Mouse (Mus musculus) embryo, embryonic 9.5 days (tissue): ENCODE measurements at regions not wholly inside any gene's neighbourhood (a gene's known extent, or its start where the extent isn't known, plus 50 kb on each side); places are given as distances from the start of the nearest gene placed in this dataset.
A peak's percentile ranks its signal among the peaks of the same experiment; 100 is the strongest.
"Not testable (repeated sequence)": the region's sequence is repeated elsewhere in the genome, so short reads cannot be mapped to it uniquely, and the experiment has no call there.

Source experiments
- DNase-seq: peaks from one replicate; pipeline ENCODE4 v3.0.0-alpha.2; 2017; ENCODE audit errors: extremely low spot score

GRCm38 (mm10) chr10:96253671-96254070, 117.3 kb downstream of the Gm5426 start:
- DNase-seq: no peak

- DNase-seq: no peak
These were observed 118.0 kb downstream of the Gm5426 start for GRCm38 (mm10) chr10:96254250-96254862.

GRCm38 (mm10) chr10:96257935-96258334, 121.5 kb downstream of the Gm5426 start:
- DNase-seq: no peak

- DNase-seq: no peak
These were observed 122.8 kb downstream of the Gm5426 start for GRCm38 (mm10) chr10:96259242-96259641.

GRCm38 (mm10) chr10:96259648-96260047, 123.2 kb downstream of the Gm5426 start:
- DNase-seq: no peak

- peak; percentile 61 for DNase-seq
These were observed 127.1 kb downstream of the Gm5426 start for GRCm38 (mm10) chr10:96263544-96263943.

- peak; percentile 6 for DNase-seq
These were observed 128.0 kb downstream of the Gm5426 start for GRCm38 (mm10) chr10:96264433-96264832.

- DNase-seq: no peak
These were observed 128.5 kb downstream of the Gm5426 start for GRCm38 (mm10) chr10:96264866-96265265.

- DNase-seq: no peak
These were observed 129.8 kb downstream of the Gm5426 start for GRCm38 (mm10) chr10:96266100-96266735.

GRCm38 (mm10) chr10:96267603-96268002, 131.2 kb downstream of the Gm5426 start:
- no peak for DNase-seq

- DNase-seq: no peak
These were observed 137.4 kb downstream of the Gm5426 start for GRCm38 (mm10) chr10:96273607-96274365.

- no peak for DNase-seq
These were observed 143.7 kb downstream of the Gm5426 start for GRCm38 (mm10) chr10:96280149-96280548.

GRCm38 (mm10) chr10:96285407-96286093, 149.1 kb downstream of the Gm5426 start:
- no peak for DNase-seq

GRCm38 (mm10) chr10:96286094-96286485, 149.7 kb downstream of the Gm5426 start:
- no peak for DNase-seq

- DNase-seq: not testable (repeated sequence)
These were observed 152.6 kb downstream of the Gm5426 start for GRCm38 (mm10) chr10:96289005-96289404.

GRCm38 (mm10) chr10:96293622-96294021, 157.2 kb downstream of the Gm5426 start:
- DNase-seq: no peak

- no peak for DNase-seq
These were observed 158.3 kb downstream of the Gm5426 start for GRCm38 (mm10) chr10:96294666-96295065.

GRCm38 (mm10) chr10:96297658-96298057, 161.3 kb downstream of the Gm5426 start:
- DNase-seq: no peak

- no peak for DNase-seq
These were observed 162.2 kb downstream of the Gm5426 start for GRCm38 (mm10) chr10:96298566-96298965.

- DNase-seq: no peak
These were observed 169.3 kb downstream of the Gm5426 start for GRCm38 (mm10) chr10:96305701-96306100.

- DNase-seq: peak; percentile 65
These were observed 172.5 kb downstream of the Gm5426 start for GRCm38 (mm10) chr10:96308713-96309445.

- no peak for DNase-seq
These were observed 173.4 kb downstream of the Gm5426 start for GRCm38 (mm10) chr10:96309766-96310165.
